Mouse (Mus musculus) stomach, adult 2 months (tissue): ENCODE measurements around the gene Gm3047. TPM values are rescaled to one million over a fixed set of nuclear protein-coding genes. Genes with fewer than 3 reads are reported as not detected.

Experiments used
- polyA plus RNA-seq: library from polyadenylated mRNA; depleted of rRNA; stranded (reverse); fragments of >200 nt; gene quantifications from 2 replicates; pipeline ENCODE4 v1.2.3, GENCODE M21; 2012; rRNA removed

Gene Gm3047
- polyA plus RNA-seq, result not detected in 2 replicates

DNA sequence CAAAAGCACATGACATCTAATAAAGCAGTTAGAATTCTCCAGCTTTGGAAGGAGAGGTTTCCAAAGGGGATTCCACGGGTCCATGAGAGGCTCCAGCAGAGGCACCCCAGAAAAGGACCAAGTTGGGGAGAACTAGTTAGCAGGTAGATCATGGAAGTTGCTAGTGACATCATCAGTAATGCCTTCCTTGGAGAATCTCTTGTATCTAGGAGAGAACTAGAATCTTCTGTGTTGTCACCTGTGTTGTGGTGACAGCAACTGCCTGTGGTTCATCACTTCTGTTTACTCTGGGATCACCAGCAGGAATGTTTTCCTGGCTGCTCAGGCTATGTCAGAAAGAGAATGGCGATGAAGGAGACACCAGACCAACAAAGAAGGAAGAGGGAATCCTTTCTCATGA is at the start of gene Gm3047:
Gene Gm3047, plus strand, starts transcription at position 301 of the 400 bp plus-strand sequence.

Other genes starting within 250 kb of the Gm3047 start
- gene Gm3149, start 238.1 kb upstream of the Gm3047 start, polyA plus RNA-seq, result not detected in 2 replicates
- gene 2610042L04Rik, start 220.6 kb upstream of the Gm3047 start, polyA plus RNA-seq, result not detected in 2 replicates
- gene Gm3159, start 157.9 kb upstream of the Gm3047 start, polyA plus RNA-seq, result not detected in 2 replicates
- gene Gm3164, start 140.0 kb upstream of the Gm3047 start, polyA plus RNA-seq, result not detected in 2 replicates
- gene Gm3173, start 124.4 kb upstream of the Gm3047 start, polyA plus RNA-seq, result not detected in 2 replicates
- not detected in 2 replicates for gene Gm3182, start 73.7 kb upstream of the Gm3047 start, polyA plus RNA-seq
- not detected in 2 replicates for gene Gm8159, start 76.9 kb downstream of the Gm3047 start, polyA plus RNA-seq
- not detected in 2 replicates for gene Gm3239, start 108.8 kb downstream of the Gm3047 start, polyA plus RNA-seq
- gene Gm7876, start 153.8 kb downstream of the Gm3047 start, polyA plus RNA-seq, result not detected in 2 replicates
- not detected in 2 replicates for gene Gm3252, start 171.4 kb downstream of the Gm3047 start, polyA plus RNA-seq
- gene Gm9602, start 220.9 kb downstream of the Gm3047 start, polyA plus RNA-seq, result not detected in 2 replicates